Mouse (Mus musculus) gastrocnemius, postnatal 25 days (tissue): ENCODE measurements around the gene Dglucy. TPM values are rescaled to one million over a fixed set of nuclear protein-coding genes. Genes with fewer than 3 reads are reported as not detected.

Experiments used
- DNase-seq: peaks from one replicate; pipeline ENCODE4 v3.0.0; 2022
- total RNA-seq, 2 experiments: library from RNA; stranded (reverse); gene quantifications; 1 replicate in 1 of 2; 2 replicates in 1 of 2; pipeline ENCODE4 v1.2.3; 2021

Gene Dglucy
- total RNA-seq, 2 experiments from 2014 or later: 11.5 to 12.3 TPM

- DNase-seq: no peak
These were observed 152.8 kb downstream of the Dglucy start for GRCm38 (mm10) chr12:100931653-100932052.

- no peak for DNase-seq
These were observed 155.9 kb downstream of the Dglucy start for GRCm38 (mm10) chr12:100934796-100935195.

- peak; percentile 43 for DNase-seq
These were observed 157.3 kb downstream of the Dglucy start for GRCm38 (mm10) chr12:100936116-100936515.

- DNase-seq: no peak
These were observed 157.9 kb downstream of the Dglucy start for GRCm38 (mm10) chr12:100936737-100937136.

- peak; percentile 39 for DNase-seq
These were observed 158.8 kb downstream of the Dglucy start for GRCm38 (mm10) chr12:100937441-100938360.

- DNase-seq: no peak
These were observed 162.5 kb downstream of the Dglucy start for GRCm38 (mm10) chr12:100941361-100941760.

- no peak for DNase-seq
These were observed 164.3 kb downstream of the Dglucy start for GRCm38 (mm10) chr12:100943146-100943545.

- peak; percentile 58 for DNase-seq
These were observed 166.1 kb downstream of the Dglucy start for GRCm38 (mm10) chr12:100944921-100945336.

GRCm38 (mm10) chr12:100945501-100945900, 166.6 kb downstream of the Dglucy start:
- no peak for DNase-seq

GRCm38 (mm10) chr12:100945948-100946347, 167.1 kb downstream of the Dglucy start:
- DNase-seq: no peak

Other genes starting within 250 kb of the Dglucy start
- 1 to 10 TPM; 9.5 to 9.8 TPM for gene Rps6ka5, start 52.1 kb upstream of the Dglucy start, total RNA-seq
- gene Gpr68, start 129.1 kb downstream of the Dglucy start, total RNA-seq: under 1 TPM in 1 of 2 experiments, not detected in 1; 0.21 TPM
- 10 to 100 TPM; 25.1 to 32.3 TPM for gene Ccdc88c, start 250.0 kb downstream of the Dglucy start, total RNA-seq